Mouse (Mus musculus) ES-E14 (cell line): ENCODE measurements at regions not wholly inside any gene's neighbourhood (a gene's known extent, or its start where the extent isn't known, plus 50 kb on each side); places are given as distances from the start of the nearest gene placed in this dataset.
A peak's percentile ranks its signal among the peaks of the same experiment; 100 is the strongest.

Experiments used
- DNase-seq: peaks from one replicate; pipeline ENCODE4 v3.0.0-alpha.2; 2013; ENCODE audit warnings: low read depth, low spot score
- H3K27ac ChIP-seq: 2 replicates; pipeline ENCODE4 v1.5.1; 2012; ENCODE audit warnings: low read depth, mild to moderate bottlenecking, low read length, moderate library complexity, mixed read lengths; ENCODE audit not compliant: poor library complexity, insufficient read depth, severe bottlenecking
- H3K36me3 ChIP-seq: 2 replicates; pipeline ENCODE4 v1.6.1; 2012; ENCODE audit warnings: mild to moderate bottlenecking, low read length, moderate library complexity, mixed read lengths; ENCODE audit not compliant: control insufficient read depth, poor library complexity, insufficient read depth, severe bottlenecking
- H3K4me1 ChIP-seq, 2 experiments: fragments of 150-350 bp in 1 of 2; sonication (generic) in 1 of 2; 2 replicates each; pipeline ENCODE4 v1.6.1; 2012; ENCODE audit warnings: low read length in 2 of 2, mild to moderate bottlenecking in 1 of 2, mixed read lengths in 1 of 2; ENCODE audit not compliant: control insufficient read depth in 2 of 2, insufficient read depth in 2 of 2, poor library complexity in 1 of 2
- H3K4me3 ChIP-seq, 2 experiments: fragments of 150-350 bp in 1 of 2; sonication (generic) in 1 of 2; 2 replicates each; pipeline ENCODE4 v1.5.1; 2012; ENCODE audit warnings: low read length in 2 of 2, low read depth in 1 of 2, mild to moderate bottlenecking in 1 of 2, mixed read lengths in 1 of 2; ENCODE audit not compliant: insufficient read depth in 1 of 2, poor library complexity in 1 of 2, severe bottlenecking in 1 of 2
- H3K9ac ChIP-seq: 2 replicates; pipeline ENCODE4 v1.6.1; 2012; ENCODE audit warnings: low read depth, mild to moderate bottlenecking, low read length, mixed read lengths; ENCODE audit not compliant: poor library complexity, insufficient read depth, severe bottlenecking
- H3K9me3 ChIP-seq: fragments of 150-350 bp; sonication (generic); 2 replicates; pipeline ENCODE4 v1.6.1; 2012; ENCODE audit warnings: low read depth, mild to moderate bottlenecking, low read length; ENCODE audit not compliant: control insufficient read depth, insufficient read depth
- CHD2 ChIP-seq: IDR thresholded peaks from 2 replicates; pipeline ENCODE4 v1.6.1; 2014; ENCODE audit warnings: mild to moderate bottlenecking, low read depth, low read length, inconsistent platforms
- HCFC1 ChIP-seq: IDR thresholded peaks from 2 replicates; pipeline ENCODE4 v1.6.1; 2012; ENCODE audit warnings: low read length, inconsistent platforms, borderline replicate concordance; ENCODE audit not compliant: insufficient read depth
- MAFK ChIP-seq: IDR thresholded peaks from 2 replicates; pipeline ENCODE4 v1.6.1; 2014; ENCODE audit warnings: mild to moderate bottlenecking, low read depth, low read length, inconsistent platforms; ENCODE audit not compliant: insufficient read depth
- ZC3H11A ChIP-seq: IDR thresholded peaks from 2 replicates; pipeline ENCODE4 v1.6.1; 2012; ENCODE audit warnings: low read depth, mild to moderate bottlenecking, inconsistent platforms, low read length, borderline replicate concordance
- ZNF384 ChIP-seq: IDR thresholded peaks from 2 replicates; pipeline ENCODE4 v1.6.1; 2012; ENCODE audit warnings: low read depth, low read length, inconsistent platforms
- in situ Hi-C, 2 experiments: fragments of 600-800 bp; cut with MboI; formaldehyde crosslinking; loops; one replicate each; pipeline ENCODE4 v1.15.1; 2025; ENCODE audit warnings: low sequenced_read_pairs in 2 of 2, inconsistent platforms in 1 of 2; ENCODE audit not compliant: unreplicated experiment in 2 of 2

DNA sequence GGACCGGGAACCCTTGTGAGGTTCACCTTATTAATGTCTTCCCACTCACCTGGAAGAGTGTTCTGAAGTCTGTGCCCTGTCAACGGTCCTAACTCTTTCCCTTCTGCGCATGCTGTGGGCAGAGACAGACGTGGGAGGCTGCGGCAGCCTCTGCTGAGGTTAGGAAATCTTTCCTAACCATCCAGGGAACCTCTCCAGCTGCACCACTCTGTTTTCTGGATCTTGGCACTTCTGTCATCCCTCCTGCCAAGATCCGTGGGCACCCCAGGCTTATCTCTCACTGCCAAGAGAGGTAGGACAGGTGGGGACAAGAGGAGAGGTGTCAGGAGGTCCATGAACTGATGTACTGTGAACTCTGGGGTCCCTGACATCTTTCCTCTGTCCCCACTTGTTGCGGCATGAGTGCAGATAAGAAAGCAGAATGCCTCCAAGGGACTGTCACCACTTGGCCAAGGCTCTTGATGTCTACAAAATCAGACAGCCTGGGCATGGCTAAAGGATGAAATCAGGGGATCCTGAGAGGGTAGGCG lies 114.8 kb downstream of the Ndufa10 start:
- no peak overlapping the region for H3K27ac ChIP-seq
- no peak for DNase-seq
- H3K4me3 ChIP-seq = no peak overlapping the region
- no peak for TF ChIP-seq CHD2
- TF ChIP-seq HCFC1 = no peak
- TF ChIP-seq MAFK = no peak
- TF ChIP-seq ZC3H11A = no peak
- TF ChIP-seq ZNF384 = no peak
- no peaks in the 10 kb centered on the region for H3K36me3 ChIP-seq
- no peaks in the 10 kb centered on the region for H3K9me3 ChIP-seq
- in situ Hi-C loops = no loop called here
- peaks cover 0 to 9% of the 10 kb centered on the region in 2 experiments; a peak in 1 of 4 replicates for H3K4me1 ChIP-seq
- H3K9ac ChIP-seq = no peak overlapping the region

DNA sequence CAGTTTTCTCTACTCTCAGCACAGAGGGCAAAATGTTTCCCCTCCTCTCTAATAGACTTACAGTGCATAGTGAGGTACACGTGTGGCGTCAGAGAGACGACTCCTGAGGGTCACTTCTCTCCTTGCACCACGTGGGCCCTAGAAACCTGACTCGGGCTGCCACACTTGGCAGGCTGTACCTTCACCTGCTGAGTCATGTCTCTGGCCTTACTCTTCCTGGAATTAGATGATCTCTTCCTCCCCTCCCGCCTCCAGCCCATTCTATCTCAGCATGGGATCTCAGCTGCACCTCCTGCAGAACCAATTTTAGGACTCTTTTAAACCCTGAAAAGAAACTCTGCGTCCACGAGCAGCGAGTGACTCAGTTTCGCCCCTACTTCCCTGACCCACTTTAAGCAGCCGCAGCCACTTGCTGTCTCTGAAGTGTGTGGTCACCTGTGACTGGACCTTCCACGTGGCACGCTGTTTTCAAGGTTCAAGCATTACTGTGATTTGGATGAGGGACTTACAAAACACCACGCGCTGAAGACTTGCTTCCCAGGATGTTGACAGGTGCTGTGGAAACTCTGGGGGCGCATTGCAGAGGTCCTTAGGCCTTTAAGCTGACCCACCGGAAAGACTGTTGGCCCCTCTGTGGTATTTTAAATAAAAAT lies 125.2 kb downstream of the Ndufa10 start:
- Histone ChIP-seq H3K27ac (peak overlapping the region; percentile 89), H3K4me3 (peak overlapping the region; percentile 27 to 39), H3K9me3 (no peaks in the 10 kb centered on the region), H3K9ac (peak overlapping the region; percentile 41; the same call in 1 of the 2 replicates), H3K36me3 (no peaks in the 10 kb centered on the region; the same call in 1 of the 2 replicates), H3K4me1 (peaks cover 6 to 18% of the 10 kb centered on the region in 2 experiments; a peak in 2 of 4 replicates)
- TF ChIP-seq MAFK (peak; percentile 86), HCFC1 (no peak)
- no peak for DNase-seq
- in situ Hi-C loops = no loop called here

DNA sequence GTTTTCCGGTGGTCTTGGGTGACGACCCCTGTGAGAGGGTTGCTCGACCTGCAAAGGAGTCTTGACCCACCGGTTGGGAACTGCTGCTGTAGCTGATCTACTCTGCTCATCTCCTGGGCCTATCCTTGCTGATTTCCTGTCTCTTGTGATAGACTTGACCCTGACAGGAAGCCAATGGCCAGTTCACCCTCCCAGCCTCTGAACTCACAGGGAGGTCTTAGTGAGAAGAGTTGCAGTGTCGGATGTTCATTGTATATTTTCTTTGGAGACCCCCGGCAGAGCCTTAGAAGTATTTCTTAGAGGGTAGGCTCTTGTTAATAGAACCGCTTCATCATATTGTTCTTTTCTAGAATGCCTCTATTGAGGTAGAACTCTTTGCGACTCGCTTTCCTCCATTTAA lies 126.0 kb downstream of the Ndufa10 start:
- no peak overlapping the region for H3K9ac ChIP-seq
- in situ Hi-C loops = no loop called here
- no peaks in the 10 kb centered on the region for H3K9me3 ChIP-seq
- H3K4me3 ChIP-seq = no peak overlapping the region
- no peaks in the 10 kb centered on the region; the same call in 1 of the 2 replicates for H3K36me3 ChIP-seq
- no peak for TF ChIP-seq ZC3H11A
- no peak for TF ChIP-seq ZNF384
- TF ChIP-seq HCFC1 = no peak
- TF ChIP-seq CHD2 = no peak
- TF ChIP-seq MAFK = no peak
- no peak for DNase-seq
- peak overlapping the region; percentile 16; the same call in 1 of the 2 replicates for H3K27ac ChIP-seq
- peaks cover 6 to 18% of the 10 kb centered on the region in 2 experiments; a peak in 2 of 4 replicates for H3K4me1 ChIP-seq

DNA sequence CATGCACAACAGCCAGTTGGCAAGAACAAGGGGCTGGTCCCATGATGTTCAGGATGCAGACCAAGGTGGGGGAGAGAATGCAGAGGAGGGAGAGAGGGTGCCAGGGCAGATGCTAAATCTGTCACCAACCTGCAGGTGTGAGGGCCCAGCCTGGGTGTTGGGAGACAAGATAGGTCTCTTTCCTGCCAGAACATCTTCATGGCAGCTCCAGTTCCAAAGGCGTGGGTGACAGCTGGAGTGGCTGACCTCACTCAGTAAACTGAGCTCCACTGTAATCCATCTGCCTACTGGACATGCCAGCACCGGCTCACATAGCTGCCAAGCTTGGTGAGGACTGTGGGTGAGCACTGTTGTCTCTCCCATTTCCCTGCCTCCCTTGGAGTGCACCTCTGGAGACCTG lies 129.9 kb downstream of the Ndufa10 start:
- Histone ChIP-seq H3K9me3 (no peaks in the 10 kb centered on the region), H3K36me3 (no peaks in the 10 kb centered on the region; the same call in 1 of the 2 replicates), H3K9ac (no peak overlapping the region), H3K4me3 (no peak overlapping the region), H3K4me1 (peaks cover 5 to 18% of the 10 kb centered on the region in 2 experiments; a peak in 2 of 4 replicates), H3K27ac (no peak overlapping the region)
- in situ Hi-C loops = no loop called here
- TF ChIP-seq ZC3H11A (no peak), HCFC1 (no peak), ZNF384 (no peak), MAFK (no peak), CHD2 (no peak)
- no peak for DNase-seq
